Mouse (Mus musculus): ENCODE data around the gene Gm45844.
"Not testable (repeated sequence)": the region's sequence is repeated elsewhere in the genome, so short reads cannot be mapped to it uniquely, and the experiment has no call there.

The Gm45844 gene

GRCm38 (mm10) chr7:7277966-7278567 is at the start of gene Gm45844:
Gene Gm45844 (minus strand): TSS chr7:7278289.
- peak; percentile 65 for DNase-seq (ENCODE audit: extremely low spot score)

- peak; percentile 11 for DNase-seq (ENCODE audit: extremely low spot score)
These were observed 17.5 kb upstream of the Gm45844 start for GRCm38 (mm10) chr7:7295595-7295994.

- no peak for DNase-seq (ENCODE audit: extremely low spot score)
These were observed 3.3 kb upstream of the Gm45844 start for GRCm38 (mm10) chr7:7281383-7281782.

GRCm38 (mm10) chr7:7277556-7277955 is 533 bp downstream of the Gm45844 start:
- DNase-seq (ENCODE audit: extremely low spot score) = peak; percentile 49

GRCm38 (mm10) chr7:7247228-7247627 is 30.9 kb downstream of the Gm45844 start, which contains the start of gene Vmn2r29:
Gene Vmn2r29 (minus strand): TSS chr7:7247328.
- not testable (repeated sequence) for DNase-seq (ENCODE audit: extremely low spot score)

- peak; percentile 9 for DNase-seq (ENCODE audit: extremely low spot score)
These were observed 68.6 kb downstream of the Gm45844 start, which contains the start of gene Zfp772 for GRCm38 (mm10) chr7:7209313-7210151. Gene Zfp772 (minus strand): TSS chr7:7209998.

- peak; percentile 71 for DNase-seq (ENCODE audit: extremely low spot score)
These were observed 89.7 kb downstream of the Gm45844 start for GRCm38 (mm10) chr7:7188191-7188942.

- DNase-seq (ENCODE audit: extremely low spot score) = no peak
These were observed 90.5 kb downstream of the Gm45844 start for GRCm38 (mm10) chr7:7187417-7188190.

- DNase-seq (ENCODE audit: extremely low spot score) = no peak
These were observed 92.2 kb downstream of the Gm45844 start for GRCm38 (mm10) chr7:7185897-7186296.

- peak; percentile 54 for DNase-seq (ENCODE audit: extremely low spot score)
These were observed 106.6 kb downstream of the Gm45844 start, which contains the start of gene Zfp418 for GRCm38 (mm10) chr7:7171227-7172147. Gene Zfp418 (plus strand): TSS chr7:7171330.

Data from embryo, embryonic 9.5 days (tissue).